ENCODE assay signal across 32 mouse cellular contexts in genomic region chr14:46491182-46491581, GRCm38 (mm10).
A peak's percentile ranks its signal among the peaks of the same experiment; 100 is the strongest.
DNase-seq lines count a peak whose midpoint lies in the region; ATAC-seq and TF ChIP-seq lines count a peak whose summit lies in the region.
"Had no signal": no experiment of that assay in that cellular context is flagged by ENCODE, and none has a peak within 500 bp of the region (broad histone marks: within the 10 kb centered on the region; RNA-seq: fewer than 3 reads in every experiment).

No protein-coding gene starts in this region.

- H3K4me2 ChIP-seq in kidney, postnatal 0 days (ENCODE audit: low read length), result no peak overlapping the region
- H3K4me2 ChIP-seq: embryonic facial prominence, embryonic 13.5 days; heart, embryonic 11.5 days; hindbrain, embryonic 12.5 days; limb, embryonic 15.5 days; liver, embryonic 13.5 days; midbrain, embryonic 15.5 days; neural tube, embryonic 15.5 days had no signal

- peak; percentile 25 for DNase-seq in heart, adult 11 months
- DNase-seq in heart, embryonic 10.5 days (ENCODE audit: low spot score), result no peak
- peak; percentile 25 for DNase-seq in kidney, postnatal 0 days (ENCODE audit: low spot score)
- no peak for DNase-seq in kidney, adult 9 months
- peak; percentile 3 for DNase-seq in ovary, adult 18-20 months (ENCODE audit: low spot score)
- DNase-seq in ovary, postnatal 36 days (ENCODE audit: low spot score), result no peak
- peak; percentile 27 for DNase-seq in yolk sac, embryonic 10.5 days (ENCODE audit: low spot score)
- no peak for DNase-seq in spleen, postnatal 4 days (ENCODE audit: low spot score in 2 of 2)
- DNase-seq: adrenal gland, postnatal 10 days; cerebellum, adult 8-10 months; cerebellum, postnatal 36 days; forebrain, postnatal 0 days; gastrocnemius, postnatal 14 days; heart, postnatal 36 days; kidney, adult 8-10 months; layer of hippocampus, postnatal 36 days; left cerebral cortex, postnatal 4 days; liver, embryonic 13.5 days; lung, adult 2 months; right cerebral cortex, adult 18-20 months; thymus, adult 18-20 months; thymus, postnatal 25 days had no signal

- no peak for ATAC-seq in kidney, postnatal 0 days (replicated peaks; ENCODE audit: low FRiP score, low read depth)
- ATAC-seq: forebrain, postnatal 0 days; hindbrain, postnatal 0 days; midbrain, embryonic 15.5 days had no signal

- no peaks in the 10 kb centered on the region for H3K9me3 ChIP-seq in heart, embryonic 10.5 days
- H3K9me3 ChIP-seq in kidney, postnatal 0 days (replicated peaks; ENCODE audit: low read length), result no peaks in the 10 kb centered on the region
- H3K9me3 ChIP-seq: forebrain, embryonic 10.5 days; G1E; limb, embryonic 15.5 days; liver, embryonic 13.5 days; midbrain, embryonic 10.5 days; midbrain, embryonic 15.5 days; neural tube, embryonic 15.5 days had no signal

- no peak for TF ChIP-seq CTCF in kidney, postnatal 0 days (IDR thresholded peaks at IDR 0.05; ENCODE audit: low read depth)

- peaks cover 10% of the 10 kb centered on the region; the same call in 1 of the 2 replicates for H3K4me1 ChIP-seq in heart, embryonic 10.5 days
- no peaks in the 10 kb centered on the region for H3K4me1 ChIP-seq in kidney, postnatal 0 days (replicated peaks; ENCODE audit: insufficient read depth, low read length)
- H3K4me1 ChIP-seq: forebrain, embryonic 10.5 days; liver, embryonic 13.5 days; midbrain, embryonic 10.5 days; midbrain, embryonic 15.5 days; neural tube, embryonic 15.5 days had no signal

- no peak overlapping the region for H3K9ac ChIP-seq in kidney, postnatal 0 days (ENCODE audit: low read depth, low read length)
- H3K9ac ChIP-seq: embryonic facial prominence, embryonic 13.5 days; forebrain, postnatal 0 days; hindbrain, embryonic 12.5 days; limb, embryonic 15.5 days; liver, embryonic 13.5 days; midbrain, embryonic 15.5 days; neural tube, embryonic 15.5 days had no signal

- H3K27me3 ChIP-seq in heart, embryonic 10.5 days (ENCODE audit: insufficient read depth, poor library complexity, severe bottlenecking), result no peaks in the 10 kb centered on the region
- H3K27me3 ChIP-seq in kidney, postnatal 0 days (ENCODE audit: insufficient read depth, low read length), result no peaks in the 10 kb centered on the region
- H3K27me3 ChIP-seq: embryonic facial prominence, embryonic 13.5 days; hindbrain, embryonic 12.5 days; limb, embryonic 15.5 days; liver, embryonic 13.5 days; midbrain, embryonic 15.5 days; neural tube, embryonic 15.5 days had no signal

- no peak overlapping the region for H3K4me3 ChIP-seq in heart, embryonic 10.5 days
- no peak overlapping the region for H3K4me3 ChIP-seq in kidney, postnatal 0 days (replicated peaks; ENCODE audit: low read depth, low read length)
- H3K4me3 ChIP-seq: embryonic facial prominence, embryonic 13.5 days; forebrain, embryonic 10.5 days; hindbrain, embryonic 12.5 days; limb, embryonic 15.5 days; liver, embryonic 13.5 days; midbrain, embryonic 10.5 days; midbrain, embryonic 15.5 days; neural tube, embryonic 15.5 days had no signal

- no peak overlapping the region for H3K27ac ChIP-seq in heart, embryonic 10.5 days
- H3K27ac ChIP-seq in kidney, postnatal 0 days, result peak overlapping the region; percentile 25; the same call in 1 of the 2 replicates
- H3K27ac ChIP-seq: embryonic facial prominence, embryonic 13.5 days; forebrain, embryonic 10.5 days; hindbrain, embryonic 12.5 days; hindbrain, postnatal 0 days; limb, embryonic 15.5 days; liver, embryonic 13.5 days; midbrain, embryonic 10.5 days; midbrain, embryonic 15.5 days; neural tube, embryonic 15.5 days had no signal

- no peaks in the 10 kb centered on the region for H3K36me3 ChIP-seq in heart, embryonic 10.5 days
- no peaks in the 10 kb centered on the region for H3K36me3 ChIP-seq in kidney, postnatal 0 days (ENCODE audit: insufficient read depth, low read length)
- H3K36me3 ChIP-seq: embryonic facial prominence, embryonic 13.5 days; forebrain, embryonic 10.5 days; G1E; hindbrain, embryonic 12.5 days; limb, embryonic 15.5 days; liver, embryonic 13.5 days; midbrain, embryonic 10.5 days; midbrain, embryonic 15.5 days; neural tube, embryonic 15.5 days had no signal

- 50% methylated on average over 2 of the region's 2 CpGs for WGBS in heart, embryonic 10.5 days
- 37% methylated on average over 2 of the region's 2 CpGs for WGBS in kidney, postnatal 0 days

Comparison
In these comparisons a context has a peak if more than half of its experiments do, and no peak if none do; other contexts are left out.
1. DNase-seq: peak in heart, adult 11 months (single experiment), kidney, postnatal 0 days (single experiment), ovary, adult 18-20 months (single experiment) and yolk sac, embryonic 10.5 days (single experiment); none in heart, embryonic 10.5 days (single experiment), kidney, adult 9 months (single experiment), ovary, postnatal 36 days (single experiment) and spleen, postnatal 4 days (0 of 2).